Mouse (Mus musculus) limb, embryonic 13.5 days (tissue): ENCODE results near the gene Olfr1045. TPM values are rescaled to one million over a fixed set of nuclear protein-coding genes. Genes with fewer than 3 reads are reported as not detected.

Source experiments
- polyA plus RNA-seq: library from polyadenylated mRNA; unstranded; fragments of >200 nt; fragmentation: Nextera tagmentation; extraction: Ambion mirVana; gene quantifications from 2 replicates; pipeline ENCODE4 v1.2.1, GENCODE M21; 2015

The Olfr1045 gene
- polyA plus RNA-seq, 1 experiment from 2014 or later = not detected

Other genes with a start within 250 kb of the Olfr1045 start
- not detected in 2 replicates for gene Olfr1029, start 229.1 kb downstream of the Olfr1045 start, polyA plus RNA-seq
- not detected in 2 replicates for gene Olfr1030, start 223.7 kb downstream of the Olfr1045 start, polyA plus RNA-seq
- not detected in 2 replicates for gene Olfr1031, start 212.7 kb downstream of the Olfr1045 start, polyA plus RNA-seq
- not detected in 2 replicates for gene Olfr1032, start 197.5 kb downstream of the Olfr1045 start, polyA plus RNA-seq
- gene Olfr1033, start 182.4 kb downstream of the Olfr1045 start, polyA plus RNA-seq = 0.33 and 0.90 TPM in 2 replicates
- not detected in 2 replicates for gene Olfr1034, start 157.1 kb downstream of the Olfr1045 start, polyA plus RNA-seq
- not detected in 2 replicates for gene Olfr1036, start 129.0 kb downstream of the Olfr1045 start, polyA plus RNA-seq
- not detected in 2 replicates for gene Olfr1037, start 115.6 kb downstream of the Olfr1045 start, polyA plus RNA-seq
- gene Olfr1039, start 67.1 kb downstream of the Olfr1045 start, polyA plus RNA-seq = not detected in 2 replicates
- not detected in 2 replicates for gene Olfr1040, start 56.3 kb downstream of the Olfr1045 start, polyA plus RNA-seq
- not detected in 2 replicates for gene Olfr1042, start 41.2 kb downstream of the Olfr1045 start, polyA plus RNA-seq
- gene Olfr1043, start 35.5 kb downstream of the Olfr1045 start, polyA plus RNA-seq = not detected in 2 replicates
- gene Olfr1044, start 25.2 kb downstream of the Olfr1045 start, polyA plus RNA-seq = not detected in 2 replicates
- gene Olfr52, start 17.3 kb downstream of the Olfr1045 start, polyA plus RNA-seq = not detected in 2 replicates
- gene Olfr1046, start 16.3 kb upstream of the Olfr1045 start, polyA plus RNA-seq = not detected in 2 replicates
- gene Olfr1047, start 28.4 kb upstream of the Olfr1045 start, polyA plus RNA-seq = not detected in 2 replicates
- gene Olfr1048, start 37.3 kb upstream of the Olfr1045 start, polyA plus RNA-seq = not detected in 2 replicates
- not detected in 2 replicates for gene Olfr1049, start 55.3 kb upstream of the Olfr1045 start, polyA plus RNA-seq
- gene Olfr1051, start 76.1 kb upstream of the Olfr1045 start, polyA plus RNA-seq = not detected in 2 replicates
- gene Olfr1052, start 89.4 kb upstream of the Olfr1045 start, polyA plus RNA-seq = not detected in 2 replicates
- not detected in 2 replicates for gene Olfr1053, start 112.3 kb upstream of the Olfr1045 start, polyA plus RNA-seq
- gene Olfr1054, start 132.4 kb upstream of the Olfr1045 start, polyA plus RNA-seq = not detected in 2 replicates
- gene Olfr1055, start 147.3 kb upstream of the Olfr1045 start, polyA plus RNA-seq = not detected in 2 replicates
- gene Olfr1056, start 159.5 kb upstream of the Olfr1045 start, polyA plus RNA-seq = not detected in 2 replicates
- not detected in 2 replicates for gene Olfr1057, start 175.4 kb upstream of the Olfr1045 start, polyA plus RNA-seq
- gene Olfr1058, start 185.6 kb upstream of the Olfr1045 start, polyA plus RNA-seq = not detected in 2 replicates
- not detected in 2 replicates for gene Olfr1061, start 211.0 kb upstream of the Olfr1045 start, polyA plus RNA-seq
- gene Olfr1062, start 223.7 kb upstream of the Olfr1045 start, polyA plus RNA-seq = not detected in 2 replicates
- gene Olfr1065, start 247.6 kb upstream of the Olfr1045 start, polyA plus RNA-seq = not detected in 2 replicates